Mouse (Mus musculus) megakaryocyte, embryonic 14.5 days (primary cell): Measurements from ENCODE around the gene Gm45021.

ENCODE experiments used
- FLI1 ChIP-seq: IDR thresholded peaks from 2 replicates; pipeline ENCODE4 v1.6.1; 2012; ENCODE audit warnings: low read length, inconsistent platforms, mixed read lengths
- GATA1 ChIP-seq: IDR thresholded peaks from 3 replicates; pipeline ENCODE4 v1.6.1; 2012; ENCODE audit warnings: mixed read lengths, low read length, inconsistent platforms, borderline replicate concordance

DNA sequence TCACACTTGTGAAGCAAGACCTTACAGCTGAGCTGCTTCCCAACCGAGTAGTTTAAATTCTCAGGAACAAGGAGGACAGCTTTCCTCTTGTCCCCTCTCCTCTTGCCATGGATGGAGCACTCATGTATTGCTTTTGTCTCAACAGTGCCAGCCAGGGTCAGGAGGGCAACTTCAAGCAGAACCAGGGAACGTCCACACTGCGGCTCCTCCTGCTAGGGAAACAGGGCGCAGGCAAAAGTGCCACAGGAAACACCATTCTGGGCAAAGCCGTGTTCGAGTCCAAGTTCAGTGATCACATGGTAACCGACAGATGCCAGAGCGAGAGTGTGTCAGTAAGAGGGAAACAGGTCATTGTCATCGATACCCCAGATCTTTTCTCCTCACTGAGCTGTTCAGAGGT lies 60.6 kb downstream of the Gm45021 start:
- TF ChIP-seq FLI1 (no peak), GATA1 (no peak)
